Mouse (Mus musculus) neutrophil, adult 83 days (primary cell): Measurements from ENCODE around the gene Gmeb2. TPM values are rescaled to one million over a fixed set of nuclear protein-coding genes. Genes with fewer than 3 reads are reported as not detected.

ENCODE experiments used
- total RNA-seq, 2 experiments: library from RNA; stranded (reverse); gene quantifications; one replicate each; pipeline ENCODE4 v1.2.4; 2023

Gmeb2 gene
- total RNA-seq: 10 to 100 TPM; 29.6 to 32.9 TPM

DNA sequence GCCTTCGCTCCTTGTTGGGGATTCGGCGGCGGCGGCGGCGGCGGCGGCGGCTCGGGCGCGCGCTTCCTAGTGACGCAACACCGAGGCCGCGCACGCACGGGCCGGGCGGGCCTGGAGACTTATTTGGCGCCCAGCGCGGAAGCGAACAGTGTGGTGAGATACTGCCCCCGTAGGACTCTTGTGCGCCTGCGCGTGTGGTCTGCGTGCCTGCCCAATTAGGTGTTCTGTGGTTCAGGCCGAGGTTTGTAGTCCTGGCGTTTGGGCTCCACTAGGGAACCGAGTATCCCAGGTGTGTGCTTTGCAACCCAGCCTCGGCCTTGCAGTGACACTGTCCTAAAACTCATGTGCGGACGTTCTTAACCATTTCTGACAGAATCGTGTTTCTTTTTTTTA, at the start of gene Gmeb2:
Gene Gmeb2 (minus strand): TSS at position 78 of the 393 bp plus-strand sequence.

GRCm38 (mm10) chr2:181319248-181320102, 31.6 kb upstream of the Gmeb2 start, which contains the start of gene Rtel1:
Gene Rtel1 (plus strand): TSS chr2:181319739.

DNA sequence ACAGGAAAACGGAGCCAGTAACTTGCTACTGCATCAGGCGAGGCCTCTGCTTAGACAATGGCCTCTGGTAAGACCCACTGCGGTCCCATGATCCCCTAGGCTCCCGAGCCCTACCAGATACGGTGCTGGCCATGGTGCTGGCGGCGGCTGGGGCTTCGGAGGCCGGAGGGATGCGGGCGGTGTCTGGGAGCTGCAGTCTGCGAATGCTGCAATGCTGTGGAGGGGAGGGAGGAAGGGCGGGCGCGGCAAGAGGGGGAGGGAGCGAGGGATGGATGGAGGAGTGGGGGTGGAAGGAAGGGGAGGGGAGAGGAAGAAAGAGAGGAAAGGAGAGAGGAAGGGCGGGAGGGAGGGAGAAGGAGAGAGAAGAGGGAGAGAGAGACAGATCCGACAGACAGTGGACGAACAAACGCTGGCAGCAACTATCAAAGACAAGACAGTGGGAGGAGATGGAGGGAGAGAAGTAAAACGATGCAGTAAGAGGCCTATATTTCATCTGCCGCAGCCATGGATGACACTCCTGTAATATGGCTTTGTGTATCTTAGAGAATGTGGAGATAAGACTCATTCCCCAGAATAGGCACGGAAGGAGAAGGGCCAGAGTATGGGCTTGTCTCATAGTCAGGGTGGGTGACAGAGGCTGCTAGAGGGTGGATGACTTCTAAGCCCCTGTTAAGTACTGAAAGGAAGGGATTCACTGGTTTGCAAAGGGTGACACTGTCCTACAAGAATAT, 26.4 kb upstream of the Gmeb2 start, which contains the start of gene Stmn3:
Gene Stmn3 (minus strand): TSS at position 421 of the 731 bp plus-strand sequence.

GRCm38 (mm10) chr2:181241602-181242313, 46.1 kb downstream of the Gmeb2 start, which contains the start of gene Helz2:
Gene Helz2 (minus strand): TSS chr2:181242027.

DNA sequence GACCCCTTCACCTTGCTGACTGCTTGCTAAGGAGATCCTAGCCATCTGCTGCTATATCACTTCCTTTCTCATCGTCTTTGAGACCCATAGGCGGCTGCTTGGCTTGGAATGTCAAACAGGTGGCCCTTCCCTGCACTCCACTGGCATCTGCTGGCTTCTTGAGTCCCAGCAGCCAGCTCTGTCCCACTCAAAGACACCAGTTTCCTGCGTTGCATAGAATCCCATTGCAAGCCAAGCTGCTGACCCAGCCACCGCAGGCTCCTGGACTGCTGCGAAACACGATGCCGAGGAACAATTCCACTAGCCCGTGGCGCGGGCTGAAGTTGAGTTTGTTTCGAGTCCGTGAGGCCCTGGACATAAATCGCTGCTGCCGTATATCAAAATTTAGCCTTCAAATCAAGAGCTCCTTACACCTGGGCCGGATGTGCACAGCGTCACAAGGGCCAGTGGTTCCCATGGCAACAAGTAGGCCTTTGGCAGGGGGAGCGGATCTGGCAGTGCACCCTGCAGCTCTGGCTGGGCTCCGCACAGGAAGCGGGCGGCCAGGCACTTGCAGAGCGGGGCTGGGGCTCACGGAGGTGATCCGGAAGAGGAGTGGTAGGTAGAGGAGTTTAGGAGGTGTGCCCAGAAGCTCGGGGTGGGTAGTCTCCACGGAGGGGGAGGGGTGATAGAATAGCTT, 68.2 kb downstream of the Gmeb2 start, which contains the start of gene Fndc11:
Gene Fndc11 (plus strand): TSS at position 476 of the 679 bp plus-strand sequence.

DNA sequence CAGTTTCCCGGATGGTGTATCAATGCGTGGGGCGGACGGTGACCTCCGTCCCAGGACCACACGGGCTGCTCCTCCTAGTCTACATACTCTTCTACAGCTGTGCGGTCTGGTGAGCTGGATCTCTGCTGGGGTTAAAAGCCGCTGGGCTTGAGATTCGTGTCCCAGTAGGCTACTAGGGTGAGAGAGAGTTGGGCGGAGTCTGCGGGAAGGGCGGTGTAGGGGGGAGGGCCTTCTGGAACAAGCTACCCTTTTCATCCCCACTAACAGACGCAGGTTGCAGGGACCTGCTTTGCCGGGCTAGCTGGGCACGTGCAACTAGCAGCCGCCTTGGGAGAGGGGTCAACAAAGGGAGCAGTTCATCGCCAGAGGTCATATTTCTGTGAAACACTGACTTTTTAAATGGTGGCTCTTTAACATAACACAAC, 74.8 kb downstream of the Gmeb2 start, which contains the start of gene Srms:
Gene Srms (minus strand): TSS at position 165 of the 425 bp plus-strand sequence.

DNA sequence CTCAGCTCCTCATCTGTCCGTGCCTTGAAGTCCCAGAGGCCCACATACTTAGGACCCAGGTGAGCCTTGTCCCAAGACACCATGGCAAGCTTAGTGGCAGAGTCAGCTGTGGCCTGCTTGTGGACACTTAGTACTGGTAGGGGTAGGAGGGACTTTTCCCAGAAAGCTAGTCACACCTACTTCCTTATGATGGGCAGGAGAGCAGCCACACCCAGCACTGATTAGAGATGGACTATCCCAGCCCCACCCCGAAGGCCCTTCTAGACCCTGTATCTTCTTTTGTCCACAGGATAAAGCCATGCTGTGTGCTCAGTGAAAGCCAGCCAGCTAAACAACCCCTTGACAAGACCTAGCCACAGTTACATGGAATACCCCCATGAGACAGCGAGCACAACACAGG, 85.4 kb downstream of the Gmeb2 start, which contains the start of gene Ptk6:
Gene Ptk6 (minus strand): TSS at position 368 of the 400 bp plus-strand sequence.

Other genes starting within 250 kb of the Gmeb2 start
- not detected for gene Chrna4, start 244.5 kb downstream of the Gmeb2 start, total RNA-seq
- gene Kcnq2, start 152.7 kb downstream of the Gmeb2 start, total RNA-seq: under 1 TPM in 1 of 2 experiments, not detected in 1; 0.20 TPM
- gene Eef1a2, start 131.0 kb downstream of the Gmeb2 start, total RNA-seq: not detected
- gene Ppdpf, start 100.8 kb downstream of the Gmeb2 start, total RNA-seq: 10 to 100 TPM; 19.0 to 24.2 TPM
- not detected for gene Ptk6, start 85.2 kb downstream of the Gmeb2 start, total RNA-seq
- not detected for gene Srms, start 74.8 kb downstream of the Gmeb2 start, total RNA-seq
- gene Fndc11, start 68.0 kb downstream of the Gmeb2 start, total RNA-seq: not detected
- 10 to 100 TPM; 43.2 to 49.9 TPM for gene Helz2, start 46.0 kb downstream of the Gmeb2 start, total RNA-seq
- gene Stmn3, start 26.5 kb upstream of the Gmeb2 start, total RNA-seq: not detected
- gene Rtel1, start 31.7 kb upstream of the Gmeb2 start, total RNA-seq: 10 to 100 TPM; 44.1 to 45.7 TPM
- gene Zgpat, start 76.9 kb upstream of the Gmeb2 start, total RNA-seq: 10 to 100 TPM; 24.2 to 26.4 TPM
- gene Arfrp1, start 77.4 kb upstream of the Gmeb2 start, total RNA-seq: 10 to 100 TPM; 31.6 to 33.2 TPM
- gene Lime1, start 92.0 kb upstream of the Gmeb2 start, total RNA-seq: 10 to 100 TPM; 24.7 to 25.8 TPM
- 1 to 10 TPM; 1.6 to 2.0 TPM for gene Zbtb46, start 171.4 kb upstream of the Gmeb2 start, total RNA-seq
- gene Abhd16b, start 205.2 kb upstream of the Gmeb2 start, total RNA-seq: not detected
- gene Tpd52l2, start 209.1 kb upstream of the Gmeb2 start, total RNA-seq: 10 to 100 TPM; 57.1 to 59.7 TPM
- gene Dnajc5, start 232.4 kb upstream of the Gmeb2 start, total RNA-seq: 100 to 1,000 TPM; 109 to 117 TPM